Mouse (Mus musculus) kidney, embryonic 14.5 days (tissue): ENCODE results near the gene Yif1b. TPM values are rescaled to one million over a fixed set of nuclear protein-coding genes. Genes with fewer than 3 reads are reported as not detected.
"Not testable (repeated sequence)": the region's sequence is repeated elsewhere in the genome, so short reads cannot be mapped to it uniquely, and the experiment has no call there.

Experiments used
- ATAC-seq: fragments of 200-750 bp; cut with Nextera tagmentation; 2 replicates; pipeline ENCODE4 v1.8.0; 2017; ENCODE audit warnings: moderate number of reproducible peaks, mild to moderate bottlenecking, moderate TSS enrichment, moderate library complexity; ENCODE audit not compliant: low FRiP score, low TSS enrichment
- H3K27ac ChIP-seq: fragments of 300-500 bp; sonication (generic); 2 replicates; pipeline ENCODE4 v1.5.1; 2014; ENCODE audit warnings: low read depth, mild to moderate bottlenecking, low read length, moderate library complexity, mixed read lengths
- H3K27me3 ChIP-seq: fragments of 300-500 bp; sonication (generic); 2 replicates; pipeline ENCODE4 v1.6.1; 2014; ENCODE audit warnings: mild to moderate bottlenecking, low read length; ENCODE audit not compliant: control insufficient read depth, insufficient read depth
- H3K36me3 ChIP-seq: fragments of 300-500 bp; sonication (generic); 2 replicates; pipeline ENCODE4 v1.6.1; 2014; ENCODE audit warnings: low read length, mixed read lengths; ENCODE audit not compliant: control insufficient read depth, insufficient read depth
- H3K4me1 ChIP-seq: fragments of 300-500 bp; sonication (generic); 2 replicates; pipeline ENCODE4 v1.6.1; 2014; ENCODE audit warnings: low read length, mixed read lengths; ENCODE audit not compliant: control insufficient read depth, insufficient read depth
- H3K4me2 ChIP-seq: fragments of 300-500 bp; sonication (generic); replicated peaks from 2 replicates; pipeline ENCODE4 v1.6.1; 2014; ENCODE audit warnings: low read depth, mild to moderate bottlenecking, low read length
- H3K4me3 ChIP-seq: fragments of 300-500 bp; sonication (generic); 2 replicates; pipeline ENCODE4 v1.5.1; 2014; ENCODE audit warnings: mild to moderate bottlenecking, low read length
- H3K9ac ChIP-seq: fragments of 300-500 bp; sonication (generic); 2 replicates; pipeline ENCODE4 v1.6.1; 2014; ENCODE audit warnings: low read depth, mild to moderate bottlenecking, low read length, moderate library complexity
- H3K9me3 ChIP-seq: fragments of 300-500 bp; sonication (generic); 2 replicates; pipeline ENCODE4 v1.6.1; 2016; ENCODE audit warnings: low read length; ENCODE audit not compliant: control insufficient read depth
- WGBS: fragments of 180-500 bp; shearing (Covaris S2); extraction: QIAGEN DNeasy Blood & Tissue Kit; methylation state at CpG from one replicate; pipeline ENCODE4 v1.1.7; 2014; 5-methylcytosine and 5-hydroxymethylcytosine counted together
- polyA plus RNA-seq: library from polyadenylated mRNA; unstranded; fragments of >200 nt; fragmentation: Nextera tagmentation; extraction: Ambion mirVana; gene quantifications from 2 replicates; pipeline ENCODE4 v1.2.1, GENCODE M21; 2014

Gene Yif1b
- polyA plus RNA-seq = 120 and 132 TPM in 2 replicates

- peaks cover 8% of the 10 kb centered on the region; the same call in 1 of the 2 replicates for H3K4me1 ChIP-seq
- H3K4me2 ChIP-seq = peak within 1 kb of the TSS; percentile 69
- H3K27ac ChIP-seq = peak within 1 kb of the TSS; percentile 88
- H3K4me3 ChIP-seq = peak within 1 kb of the TSS; percentile 71
- no peaks in the 10 kb centered on the region for H3K9me3 ChIP-seq
- peak; percentile 97 for ATAC-seq
- peak within 1 kb of the TSS; percentile 68 for H3K9ac ChIP-seq
- H3K36me3 ChIP-seq = no peaks in the 10 kb centered on the region
- H3K27me3 ChIP-seq = no peaks in the 10 kb centered on the region
- WGBS = under 1% methylated on average over 60 of the region's 60 CpGs
Measured at GRCm38 (mm10) chr7:29238019-29238967, at the start of gene Yif1b. Yif1b (plus strand) TSS chr7:29238329.

DNA sequence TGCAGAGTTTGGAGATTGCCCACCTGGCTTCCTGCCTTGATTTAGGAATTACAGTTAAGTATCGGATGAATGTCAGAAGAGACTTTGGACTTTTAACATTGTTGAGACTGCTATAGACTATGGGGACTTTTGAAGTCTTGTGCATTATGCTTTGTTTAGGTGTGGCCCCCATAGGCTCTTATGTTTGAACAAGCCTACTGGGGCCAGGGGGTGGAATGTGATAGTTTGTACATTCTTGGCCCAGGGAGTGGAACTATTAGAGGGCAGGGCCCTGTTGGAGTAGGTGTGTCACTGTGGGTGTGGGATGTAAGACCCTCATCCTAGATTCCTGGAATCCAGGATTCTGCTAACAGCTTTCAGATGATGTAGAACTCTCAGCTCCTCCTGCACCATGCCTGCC is 43.9 kb upstream of the Yif1b start:
- not testable (repeated sequence) for H3K9ac ChIP-seq, ATAC-seq, H3K27ac ChIP-seq, H3K4me1 ChIP-seq, H3K9me3 ChIP-seq, H3K4me2 ChIP-seq, H3K27me3 ChIP-seq, H3K36me3 ChIP-seq, H3K4me3 ChIP-seq
- 93% methylated on average over 1 of the region's 1 CpGs for WGBS

DNA sequence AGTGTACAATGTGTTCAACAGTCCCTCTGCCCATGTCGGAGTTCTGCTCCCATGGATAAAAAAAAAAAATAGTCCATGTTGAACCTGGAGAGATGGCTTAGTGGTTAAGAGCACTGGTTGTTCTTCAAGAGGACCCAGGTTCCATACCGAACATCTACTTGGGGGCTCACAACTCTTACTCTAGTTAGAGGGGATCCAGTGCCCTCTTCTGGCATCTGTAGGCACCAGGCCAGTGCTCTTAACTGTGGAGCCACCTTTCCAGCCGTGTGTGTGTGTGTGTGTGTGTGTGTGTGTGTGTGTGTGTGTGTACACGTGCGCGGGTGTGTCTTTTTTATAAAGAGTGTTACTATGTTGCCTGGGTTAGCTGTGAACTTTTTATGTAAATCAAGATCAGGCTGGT is 35.6 kb upstream of the Yif1b start:
- Histone ChIP-seq H3K4me1 (no peaks in the 10 kb centered on the region), H3K27me3 (no peaks in the 10 kb centered on the region), H3K4me3 (no peak overlapping the region), H3K36me3 (no peaks in the 10 kb centered on the region), H3K9ac (no peak overlapping the region), H3K9me3 (no peaks in the 10 kb centered on the region), H3K27ac (no peak overlapping the region), H3K4me2 (no peak overlapping the region)
- no peak for ATAC-seq
- 88% methylated on average over 6 of the region's 6 CpGs for WGBS

GRCm38 (mm10) chr7:29211013-29211412 is 27.1 kb upstream of the Yif1b start:
- not testable (repeated sequence) for H3K9me3 ChIP-seq, H3K36me3 ChIP-seq, H3K4me1 ChIP-seq, H3K9ac ChIP-seq, H3K27me3 ChIP-seq
- ATAC-seq = peak; percentile 44
- H3K4me3 ChIP-seq = peak overlapping the region; percentile 28; the same call in 1 of the 2 replicates
- peak overlapping the region; percentile 8; the same call in 1 of the 2 replicates for H3K27ac ChIP-seq
- WGBS = 24% methylated on average over 15 of the region's 15 CpGs
- peak overlapping the region; percentile 37 for H3K4me2 ChIP-seq

GRCm38 (mm10) chr7:29211415-29212198 is 26.5 kb upstream of the Yif1b start:
- 5% methylated on average over 34 of the region's 34 CpGs for WGBS

GRCm38 (mm10) chr7:29212199-29212765 is 25.8 kb upstream of the Yif1b start:
- 12% methylated on average over 26 of the region's 26 CpGs for WGBS
- no peak overlapping the region for H3K27ac ChIP-seq
- H3K36me3 ChIP-seq = no peaks in the 10 kb centered on the region
- no peaks in the 10 kb centered on the region for H3K27me3 ChIP-seq
- ATAC-seq = no peak
- H3K4me2 ChIP-seq = peak overlapping the region; percentile 37
- H3K9ac ChIP-seq = no peak overlapping the region
- H3K4me1 ChIP-seq = no peaks in the 10 kb centered on the region
- peak overlapping the region; percentile 28 for H3K4me3 ChIP-seq
- peaks cover 3% of the 10 kb centered on the region; the same call in 1 of the 2 replicates for H3K9me3 ChIP-seq

More at GRCm38 (mm10) chr7:29211415-29212198, 26.5 kb upstream of the Yif1b start:
- H3K9me3 ChIP-seq = peaks cover 3% of the 10 kb centered on the region; the same call in 1 of the 2 replicates
- peak overlapping the region; percentile 28 for H3K4me3 ChIP-seq
- no peaks in the 10 kb centered on the region for H3K27me3 ChIP-seq
- no peak overlapping the region for H3K9ac ChIP-seq
- no peaks in the 10 kb centered on the region for H3K4me1 ChIP-seq
- H3K36me3 ChIP-seq = no peaks in the 10 kb centered on the region
- H3K27ac ChIP-seq = peak overlapping the region; percentile 8; the same call in 1 of the 2 replicates
- peak; percentile 78 for ATAC-seq
- peak overlapping the region; percentile 37 for H3K4me2 ChIP-seq

DNA sequence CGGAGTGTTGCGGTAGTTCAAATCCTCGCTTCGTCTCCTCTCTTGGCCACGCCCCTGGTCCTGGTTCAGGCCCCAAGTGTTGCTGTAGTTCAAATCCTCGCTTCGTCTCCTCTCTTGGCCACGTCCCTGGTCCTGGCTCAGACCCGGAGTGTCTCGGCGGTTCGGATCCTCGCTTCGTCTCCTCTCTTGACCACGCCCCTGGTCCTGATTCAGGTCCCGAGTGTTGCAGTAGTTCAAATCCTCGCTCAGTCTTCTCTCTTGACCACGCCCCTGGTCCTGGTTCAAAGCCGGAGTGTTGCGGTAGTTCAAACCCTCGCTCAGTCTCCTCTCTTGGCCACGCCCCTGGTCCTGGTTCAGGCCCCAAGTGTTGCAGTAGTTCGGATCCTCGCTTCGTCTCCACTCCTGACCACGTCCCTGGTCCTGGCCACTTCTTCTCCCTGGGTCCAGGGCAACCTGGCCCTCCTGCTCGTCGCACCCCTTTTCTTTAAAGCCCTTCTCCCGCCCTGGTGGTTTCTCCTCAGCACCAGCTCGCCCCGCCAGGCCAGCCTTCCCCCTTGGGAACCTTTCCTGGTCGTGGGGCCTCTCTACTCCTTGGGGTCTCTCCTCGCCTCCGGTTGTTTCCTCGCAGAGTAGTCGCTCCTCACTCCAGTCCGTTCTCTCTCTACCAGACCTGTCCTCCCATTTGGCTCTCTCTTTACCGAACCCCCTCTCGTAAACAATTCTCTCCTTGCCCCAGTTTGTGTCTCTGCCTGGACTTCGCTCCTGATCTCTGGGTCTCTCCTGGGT is 25.2 kb upstream of the Yif1b start:
- H3K36me3 ChIP-seq, H3K4me1 ChIP-seq, ATAC-seq, H3K9me3 ChIP-seq, H3K9ac ChIP-seq, H3K27ac ChIP-seq, H3K27me3 ChIP-seq: not testable (repeated sequence)
- Histone ChIP-seq H3K4me3 (peak overlapping the region; percentile 2; the same call in 1 of the 2 replicates), H3K4me2 (peak overlapping the region; percentile 31)
- WGBS = 16% methylated on average over 40 of the region's 40 CpGs

DNA sequence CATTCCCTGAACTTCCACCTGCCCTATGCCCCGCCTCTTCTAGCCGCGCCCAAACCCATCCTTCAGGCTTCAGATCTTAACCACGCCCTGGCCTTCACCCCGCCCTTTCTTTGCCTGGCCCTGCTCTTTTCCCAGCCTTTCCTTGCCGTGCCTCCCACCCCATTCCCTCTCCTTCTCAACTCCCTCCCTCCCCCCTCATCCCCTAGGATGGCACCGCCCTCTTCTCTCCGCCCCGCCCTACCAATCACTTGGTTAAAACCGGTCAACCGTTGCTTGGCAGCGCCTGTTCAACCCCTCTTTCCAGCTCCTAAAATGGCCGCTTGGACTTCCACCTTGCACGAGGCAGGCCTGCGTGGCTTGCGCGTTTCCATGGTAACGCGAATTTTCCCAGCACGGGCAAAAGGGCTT is 24.4 kb upstream of the Yif1b start, which contains the start of gene Catsperg1:
TSS of gene Catsperg1 (minus strand) at position 361 of the 408 bp plus-strand sequence.
- Histone ChIP-seq H3K4me2 (peak within 1 kb of the TSS; percentile 31), H3K9me3 (peaks cover 3% of the 10 kb centered on the region; the same call in 1 of the 2 replicates), H3K36me3 (no peaks in the 10 kb centered on the region), H3K4me1 (no peaks in the 10 kb centered on the region), H3K4me3 (no peak within 1 kb of the TSS; the same call in 1 of the 2 replicates), H3K9ac (no peak within 1 kb of the TSS), H3K27me3 (no peaks in the 10 kb centered on the region), H3K27ac (no peak within 1 kb of the TSS)
- ATAC-seq = peak; percentile 75
- WGBS = 3% methylated on average over 20 of the region's 20 CpGs
